Mouse (Mus musculus): ENCODE measurements around the gene Hbb-bh2.
"Not testable (repeated sequence)": the region's sequence is repeated elsewhere in the genome, so short reads cannot be mapped to it uniquely, and the experiment has no call there.

Gene Hbb-bh2

GRCm38 (mm10) chr7:103812174-103812573 lies 28.1 kb downstream of the Hbb-bh2 start:
- no peak for DNase-seq (ENCODE audit: low spot score in 2 of 2)

- DNase-seq (ENCODE audit: low spot score in 2 of 2): no peak
These were observed 29.0 kb downstream of the Hbb-bh2 start for GRCm38 (mm10) chr7:103811223-103811845.

GRCm38 (mm10) chr7:103810746-103811145 lies 29.6 kb downstream of the Hbb-bh2 start:
- DNase-seq (ENCODE audit: low spot score in 2 of 2): no peak

DNA sequence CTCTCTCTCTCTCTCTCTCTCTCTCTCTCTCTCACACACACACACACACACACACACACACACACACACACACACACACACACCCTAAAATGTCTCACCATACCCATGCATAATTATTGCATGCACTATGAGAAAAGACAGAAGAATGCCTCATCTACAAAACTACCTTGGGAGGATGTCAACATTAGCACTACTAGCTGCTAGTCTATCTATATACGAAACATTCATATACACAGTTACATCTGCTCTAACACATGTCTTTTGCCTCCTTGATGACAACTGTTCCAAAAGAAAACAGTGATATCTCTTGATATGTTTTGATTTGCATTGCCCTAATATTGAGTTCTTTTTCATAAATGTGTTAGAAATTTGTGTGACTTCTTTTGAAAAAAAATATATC lies 30.0 kb downstream of the Hbb-bh2 start:
- no peak for DNase-seq (ENCODE audit: low spot score in 2 of 2)

DNA sequence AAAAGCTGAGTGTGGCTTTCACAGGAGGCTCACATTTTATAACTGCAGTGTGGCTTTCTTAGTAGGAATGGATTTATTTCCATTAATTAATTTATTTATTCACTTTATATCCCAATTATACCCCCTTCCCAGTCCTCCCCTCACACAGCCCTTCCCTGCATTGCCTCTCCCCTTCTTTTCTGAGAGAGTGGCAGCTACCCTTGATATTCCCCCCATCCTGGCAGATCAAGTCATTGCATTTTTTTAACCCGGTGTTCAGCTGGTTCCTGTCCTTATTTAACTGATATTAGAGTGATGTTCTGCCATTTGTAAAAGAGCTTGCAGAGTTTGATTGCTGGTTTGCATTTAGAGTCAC lies 30.5 kb downstream of the Hbb-bh2 start:
- no peak for DNase-seq (ENCODE audit: low spot score in 2 of 2)

DNA sequence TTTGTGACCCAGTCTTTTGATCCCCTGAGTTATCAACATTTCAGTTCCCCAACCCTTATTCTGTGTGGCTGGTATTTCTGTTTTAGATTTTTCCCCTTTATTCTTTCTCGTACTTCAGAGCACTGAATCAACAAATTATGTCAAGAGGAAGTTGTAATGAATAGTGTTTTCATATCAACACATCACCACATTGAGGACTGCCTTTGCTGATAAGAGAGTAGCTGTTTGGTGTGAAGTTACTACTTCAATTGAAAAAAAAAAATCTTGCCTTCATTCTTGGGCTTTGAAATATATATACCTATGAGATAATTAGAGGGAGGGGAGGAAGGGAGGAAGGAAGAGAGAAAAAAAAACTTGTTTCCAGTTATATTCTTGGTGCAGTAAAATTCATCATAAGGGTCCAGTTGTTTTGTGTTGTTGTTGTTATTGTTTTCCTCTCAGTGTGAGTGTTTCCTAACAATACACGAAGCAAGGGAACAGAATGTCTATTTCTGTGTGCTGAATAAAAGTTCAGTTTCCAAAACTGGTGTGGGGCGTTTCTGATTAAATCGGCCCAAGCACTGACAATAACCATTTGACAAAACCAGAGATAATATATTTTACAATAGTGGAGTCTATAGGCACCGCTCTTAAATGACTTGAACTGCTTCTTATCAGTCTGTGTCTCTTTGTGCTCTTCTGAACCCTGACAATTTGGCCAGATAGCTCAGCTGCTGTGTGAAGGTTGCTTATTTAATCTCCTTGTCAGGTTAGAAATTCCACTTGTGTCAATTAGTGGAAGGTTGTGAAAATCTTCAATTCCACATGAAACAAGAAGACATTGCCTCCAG lies 31.1 kb downstream of the Hbb-bh2 start:
- DNase-seq (ENCODE audit: low spot score in 2 of 2): no peak

GRCm38 (mm10) chr7:103808120-103808519 lies 32.2 kb downstream of the Hbb-bh2 start:
- DNase-seq (ENCODE audit: low spot score in 2 of 2): not testable (repeated sequence)

DNA sequence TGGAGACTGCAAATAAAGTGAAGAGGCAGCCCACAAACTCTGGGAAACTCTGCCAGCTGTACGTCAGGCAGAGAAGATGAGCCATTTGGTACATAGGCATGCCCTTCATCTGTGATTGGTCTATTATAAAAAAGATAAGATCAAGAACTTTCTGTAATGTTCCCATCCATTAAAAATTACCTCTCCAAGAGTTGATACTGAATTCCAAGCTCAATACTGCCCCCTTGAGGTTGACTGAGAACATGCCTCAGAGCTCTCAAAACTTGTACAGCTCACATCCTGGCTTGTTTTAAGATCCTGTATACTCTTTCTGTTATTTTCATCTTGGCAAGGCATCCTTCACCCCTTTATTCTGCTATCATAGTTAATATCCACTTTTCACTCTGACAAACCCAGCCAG lies 33.5 kb downstream of the Hbb-bh2 start:
- DNase-seq (ENCODE audit: low spot score in 2 of 2): no peak

GRCm38 (mm10) chr7:103792669-103793388 lies 47.5 kb downstream of the Hbb-bh2 start:
- no peak for DNase-seq (ENCODE audit: low spot score in 2 of 2)

- no peak for DNase-seq (ENCODE audit: low spot score in 2 of 2)
These were observed 48.6 kb downstream of the Hbb-bh2 start, which contains the start of gene Olfr67 for GRCm38 (mm10) chr7:103791721-103792120. TSS of gene Olfr67 (minus strand) at chr7:103791821.
